Mouse (Mus musculus): ENCODE data around the gene Epha1.

GRCm38 (mm10) chr6:42342171-42342570 lies 30.9 kb downstream of the Epha1 start:
- TF ChIP-seq POLR2A (IDR thresholded peaks at IDR 0.05; ENCODE audit: insufficient read depth, low read length) (no peak), CTCF (IDR thresholded peaks at IDR 0.05; ENCODE audit: low read depth, low read length) (no peak)

Measured in ES-Bruce4 (cell line).